19 mouse cellular contexts compared by ENCODE assay signal in the genomic region with DNA sequence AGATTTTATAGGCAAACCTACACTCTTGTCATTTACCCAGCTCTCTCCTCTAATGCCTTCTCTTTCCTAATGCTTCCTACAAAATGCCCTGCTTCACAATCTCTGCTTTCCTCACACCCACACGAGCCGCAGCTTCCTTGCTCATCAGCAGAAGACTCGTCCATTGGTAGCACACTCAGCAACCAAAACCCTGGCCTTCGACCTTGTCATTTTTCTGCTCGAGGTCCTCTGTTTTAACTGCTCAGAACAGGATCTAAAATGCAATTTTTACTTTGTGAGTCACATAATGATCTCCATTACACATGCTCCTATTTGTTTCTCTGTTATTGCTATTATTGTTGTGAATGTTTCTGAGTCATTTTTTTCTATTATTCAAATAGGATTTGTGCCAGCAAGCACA. TPM values are rescaled to one million over a fixed set of nuclear protein-coding genes. Genes with fewer than 3 reads are reported as not detected.
DNase-seq lines count a peak whose midpoint lies in the region.
"Had no signal": no experiment of that assay in that cellular context is flagged by ENCODE, and none has a peak within 500 bp of the region (broad histone marks: within the 10 kb centered on the region; RNA-seq: fewer than 3 reads in every experiment).

No protein-coding gene starts in this region.

- peak; percentile 47 to 79 for DNase-seq in adrenal gland, adult (ENCODE audit: inconsistent age in 2 of 2, low spot score in 1 of 2)
- DNase-seq in adrenal gland, postnatal 25 days = no peak
- peak; percentile 40 for DNase-seq in adrenal gland, postnatal 14 days
- DNase-seq in adrenal gland, postnatal 4 days (ENCODE audit: low spot score in 2 of 2) = no peak
- DNase-seq in NIH3T3 (ENCODE audit: low read depth) = peak; percentile 42
- no peak for DNase-seq in cerebellum, postnatal 14 days
- DNase-seq in layer of hippocampus, adult 18-20 months (ENCODE audit: low spot score in 2 of 2) = no peak
- DNase-seq: B cell, adult 2 months; cerebellum, adult 11 months; cerebellum, adult 2 months; cerebellum, adult 9-11 months; cerebellum, postnatal 36 days; embryo, embryonic 11 days; gastrocnemius, postnatal 25 days; heart, adult 2 months; heart, postnatal 10 days; heart, postnatal 36 days; kidney, adult 11 months; kidney, adult 8-10 months had no signal

RNA-seq across cellular contexts. Expression of gene Ipo8, which starts 45.1 kb away (rescaled TPM):
- total RNA-seq in adrenal gland, postnatal 25 days (2021) = 43.7 and 45.3 TPM in 2 replicates
- 34.1 and 36.4 TPM in 2 replicates for total RNA-seq in adrenal gland, postnatal 14 days (2021)
- 10 to 100 TPM; 34.3 to 39.5 TPM for total RNA-seq in adrenal gland, postnatal 4 days (2021)
- 10 to 100 TPM; 47.3 to 51.2 TPM for total RNA-seq in layer of hippocampus, adult 18-20 months (2021)

Comparison
In these comparisons a context has a peak if more than half of its experiments do, and no peak if none do; other contexts are left out.
1. DNase-seq: peak in adrenal gland, adult (2 of 2), adrenal gland, postnatal 14 days (single experiment) and NIH3T3 (single experiment); none in adrenal gland, postnatal 25 days (single experiment), adrenal gland, postnatal 4 days (0 of 2), cerebellum, postnatal 14 days (0 of 2) and layer of hippocampus, adult 18-20 months (0 of 2).